Mouse (Mus musculus) heart, embryonic 10.5 days (tissue): Measurements from ENCODE around the gene Agap3. TPM values are rescaled to one million over a fixed set of nuclear protein-coding genes. Genes with fewer than 3 reads are reported as not detected.

Source experiments
- DNase-seq: peaks from one replicate; pipeline ENCODE4 v3.0.0-alpha.2; 2017; ENCODE audit warnings: low spot score
- H3K27ac ChIP-seq: fragments of 300-500 bp; sonication (generic); 2 replicates; pipeline ENCODE4 v1.5.1; 2016; ENCODE audit warnings: mild to moderate bottlenecking
- H3K27me3 ChIP-seq: fragments of 300-500 bp; sonication (generic); 2 replicates; pipeline ENCODE4 v1.6.1; 2016; ENCODE audit warnings: mild to moderate bottlenecking; ENCODE audit not compliant: poor library complexity, insufficient read depth, severe bottlenecking
- H3K36me3 ChIP-seq: fragments of 300-500 bp; sonication (generic); 2 replicates; pipeline ENCODE4 v1.6.1; 2016; ENCODE audit warnings: mild to moderate bottlenecking, moderate library complexity
- H3K4me1 ChIP-seq: fragments of 300-500 bp; sonication (generic); 2 replicates; pipeline ENCODE4 v1.6.1; 2016; ENCODE audit warnings: mild to moderate bottlenecking
- H3K4me3 ChIP-seq: fragments of 300-500 bp; sonication (generic); 2 replicates; pipeline ENCODE4 v1.5.1; 2016; ENCODE audit warnings: mild to moderate bottlenecking, moderate library complexity
- H3K9me3 ChIP-seq: fragments of 300-500 bp; sonication (generic); 2 replicates; pipeline ENCODE4 v1.6.1; 2016; ENCODE audit warnings: mild to moderate bottlenecking, moderate library complexity
- WGBS: fragments of 180-500 bp; shearing (Covaris S2); methylation state at CpG from one replicate; pipeline ENCODE4 v1.1.7; 2016; 5-methylcytosine and 5-hydroxymethylcytosine counted together
- polyA plus RNA-seq: library from polyadenylated mRNA; unstranded; fragments of >200 nt; fragmentation: Nextera tagmentation; extraction: Ambion mirVana; gene quantifications from 2 replicates; pipeline ENCODE4 v1.2.1, GENCODE M21; 2016

The Agap3 gene
- polyA plus RNA-seq, 1 experiment from 2014 or later: 30.1 TPM

- Histone ChIP-seq H3K4me1 (peaks cover 27% of the 10 kb centered on the region), H3K36me3 (no peaks in the 10 kb centered on the region), H3K27ac (peak overlapping the region; percentile 80), H3K4me3 (peak overlapping the region; percentile 54; the same call in 1 of the 2 replicates), H3K9me3 (no peaks in the 10 kb centered on the region), H3K27me3 (peaks cover 34% of the 10 kb centered on the region)
- 75% methylated on average over 22 of the region's 22 CpGs for WGBS
- DNase-seq: no peak
Measured at GRCm38 (mm10) chr5:24539571-24540296, 87.8 kb downstream of the Agap3 start.

GRCm38 (mm10) chr5:24540387-24541143, 88.6 kb downstream of the Agap3 start, which contains the start of gene Asb10:
Gene Asb10, minus strand, starts transcription at chr5:24540978.
- WGBS: 17% methylated on average over 14 of the region's 14 CpGs
- H3K4me1 ChIP-seq: peaks cover 34% of the 10 kb centered on the region
- peaks cover 29% of the 10 kb centered on the region for H3K27me3 ChIP-seq
- DNase-seq: no peak
- no peaks in the 10 kb centered on the region for H3K36me3 ChIP-seq
- H3K4me3 ChIP-seq: peak within 1 kb of the TSS; percentile 54
- H3K9me3 ChIP-seq: no peaks in the 10 kb centered on the region
- H3K27ac ChIP-seq: peak within 1 kb of the TSS; percentile 80

- Histone ChIP-seq H3K4me3 (peak overlapping the region; percentile 54), H3K4me1 (peaks cover 34% of the 10 kb centered on the region), H3K27me3 (peaks cover 25% of the 10 kb centered on the region), H3K9me3 (no peaks in the 10 kb centered on the region), H3K27ac (peak overlapping the region; percentile 80; the same call in 1 of the 2 replicates), H3K36me3 (no peaks in the 10 kb centered on the region)
- DNase-seq: no peak
- 6% methylated on average over 6 of the region's 6 CpGs for WGBS
Measured at GRCm38 (mm10) chr5:24541144-24541569, 89.2 kb downstream of the Agap3 start.

- Histone ChIP-seq H3K4me3 (no peak overlapping the region), H3K27ac (no peak overlapping the region), H3K9me3 (no peaks in the 10 kb centered on the region), H3K36me3 (no peaks in the 10 kb centered on the region), H3K27me3 (peaks cover 20% of the 10 kb centered on the region), H3K4me1 (peaks cover 34% of the 10 kb centered on the region)
- WGBS: 75% methylated on average over 7 of the region's 7 CpGs
- no peak for DNase-seq
Measured at GRCm38 (mm10) chr5:24542643-24543042, 90.7 kb downstream of the Agap3 start.

GRCm38 (mm10) chr5:24550598-24551316, 98.8 kb downstream of the Agap3 start:
- peaks cover 56% of the 10 kb centered on the region for H3K27me3 ChIP-seq
- peaks cover 18% of the 10 kb centered on the region for H3K4me1 ChIP-seq
- peak overlapping the region; percentile 36; the same call in 1 of the 2 replicates for H3K4me3 ChIP-seq
- no peak for DNase-seq
- WGBS: 41% methylated on average over 26 of the region's 26 CpGs
- H3K36me3 ChIP-seq: no peaks in the 10 kb centered on the region
- H3K9me3 ChIP-seq: no peaks in the 10 kb centered on the region
- peak overlapping the region; percentile 29; the same call in 1 of the 2 replicates for H3K27ac ChIP-seq

GRCm38 (mm10) chr5:24551317-24551688, 99.3 kb downstream of the Agap3 start:
- Histone ChIP-seq H3K36me3 (no peaks in the 10 kb centered on the region), H3K27me3 (peaks cover 55% of the 10 kb centered on the region), H3K4me3 (peak overlapping the region; percentile 36; the same call in 1 of the 2 replicates), H3K9me3 (no peaks in the 10 kb centered on the region), H3K27ac (peak overlapping the region; percentile 29; the same call in 1 of the 2 replicates), H3K4me1 (peaks cover 18% of the 10 kb centered on the region)
- DNase-seq: no peak
- WGBS: 41% methylated on average over 2 of the region's 2 CpGs

Other genes with a start within 250 kb of the Agap3 start
- 28.8 and 32.2 TPM in 2 replicates for gene Kcnh2, start 100.6 kb upstream of the Agap3 start, polyA plus RNA-seq
- gene Nos3, start 87.4 kb upstream of the Agap3 start, polyA plus RNA-seq: 23.2 and 40.8 TPM in 2 replicates
- 1.2 and 2.3 TPM in 2 replicates for gene Atg9b, start 60.0 kb upstream of the Agap3 start, polyA plus RNA-seq
- gene Abcb8, start 58.5 kb upstream of the Agap3 start, polyA plus RNA-seq: 62.7 and 81.3 TPM in 2 replicates
- gene Asic3, start 38.8 kb upstream of the Agap3 start, polyA plus RNA-seq: 0.11 TPM in 1 of 2 replicates, not detected in the other
- gene Cdk5, start 28.6 kb upstream of the Agap3 start, polyA plus RNA-seq: 33.9 and 37.4 TPM in 2 replicates
- gene Slc4a2, start 28.3 kb upstream of the Agap3 start, polyA plus RNA-seq: 33.2 and 36.0 TPM in 2 replicates
- gene Fastk, start 6.9 kb upstream of the Agap3 start, polyA plus RNA-seq: 156 and 197 TPM in 2 replicates
- gene Tmub1, start 4.3 kb upstream of the Agap3 start, polyA plus RNA-seq: 21.3 and 22.3 TPM in 2 replicates
- 0.06 TPM in 1 of 2 replicates, not detected in the other for gene Gbx1, start 75.0 kb downstream of the Agap3 start, polyA plus RNA-seq
- 1.6 and 3.3 TPM in 2 replicates for gene Asb10, start 88.8 kb downstream of the Agap3 start, polyA plus RNA-seq
- 0.06 and 0.09 TPM in 2 replicates for gene 4931409K22Rik, start 104.6 kb downstream of the Agap3 start, polyA plus RNA-seq
- gene Abcf2, start 125.3 kb downstream of the Agap3 start, polyA plus RNA-seq: 107 and 126 TPM in 2 replicates
- gene Chpf2, start 134.6 kb downstream of the Agap3 start, polyA plus RNA-seq: 19.1 and 22.8 TPM in 2 replicates
- 73.7 and 92.1 TPM in 2 replicates for gene Smarcd3, start 172.2 kb downstream of the Agap3 start, polyA plus RNA-seq
- gene Nub1, start 233.4 kb downstream of the Agap3 start, polyA plus RNA-seq: 27.1 and 27.4 TPM in 2 replicates